12 mouse cellular contexts compared by ENCODE assay signal in the genomic region with DNA sequence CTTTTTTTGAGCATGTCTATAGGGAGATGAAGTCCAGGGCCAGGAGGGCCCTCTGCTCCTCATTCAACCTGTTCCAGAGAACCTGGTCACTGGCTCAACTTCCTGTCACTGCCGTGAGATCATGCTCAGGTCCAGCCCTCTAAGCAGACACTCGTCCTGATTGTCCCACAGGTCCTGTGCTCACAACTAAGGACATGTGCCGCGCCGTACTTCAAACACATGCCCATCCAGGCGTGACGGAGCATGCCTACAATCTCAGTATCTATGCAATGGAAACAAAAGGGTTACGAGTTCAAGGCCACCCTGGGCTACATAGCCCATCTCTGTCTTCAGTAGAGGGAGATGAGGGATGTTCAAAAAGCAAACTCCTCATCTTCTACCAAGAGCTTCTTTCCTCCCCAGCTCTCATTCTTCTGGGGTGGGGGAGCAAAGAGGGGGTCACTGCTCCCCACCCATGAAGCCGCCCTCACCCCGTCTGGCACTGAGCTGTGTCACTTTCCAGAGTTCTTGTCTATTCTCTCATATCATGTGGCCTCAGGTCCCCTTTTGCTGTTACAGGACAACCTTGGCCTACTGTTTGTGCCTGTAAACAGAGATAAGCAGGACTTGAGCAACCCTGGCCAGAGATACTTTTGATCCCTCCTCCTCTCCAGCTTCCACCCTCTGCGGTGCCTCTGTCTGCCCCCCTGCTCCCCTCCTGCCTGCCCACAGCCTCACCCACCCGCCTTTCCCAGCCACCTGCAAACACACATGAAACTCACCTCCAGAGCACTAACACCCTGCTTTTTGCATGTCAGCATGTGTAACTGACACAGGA.
A peak's percentile ranks its signal among the peaks of the same experiment; 100 is the strongest.
DNase-seq lines count a peak whose midpoint lies in the region; ATAC-seq and TF ChIP-seq lines count a peak whose summit lies in the region.
"Had no signal": no experiment of that assay in that cellular context is flagged by ENCODE, and none has a peak within 500 bp of the region (broad histone marks: within the 10 kb centered on the region; RNA-seq: fewer than 3 reads in every experiment).

No protein-coding gene starts in this region.

- peaks cover 24% of the 10 kb centered on the region for H3K4me1 ChIP-seq in heart, embryonic 11.5 days (ENCODE audit: control insufficient read depth, insufficient read depth, low read length)
- H3K4me1 ChIP-seq in liver, embryonic 14.5 days (replicated peaks; ENCODE audit: control insufficient read depth in 2 of 2, insufficient read depth in 2 of 2, low read length in 1 of 2), result peaks cover 36 to 53% of the 10 kb centered on the region in 2 experiments

- no peaks in the 10 kb centered on the region for H3K9me3 ChIP-seq in heart, embryonic 11.5 days (replicated peaks; ENCODE audit: control insufficient read depth, low read length)
- no peaks in the 10 kb centered on the region for H3K9me3 ChIP-seq in liver, embryonic 14.5 days (ENCODE audit: control insufficient read depth, low read length)
- H3K9me3 ChIP-seq: forebrain, embryonic 12.5 days had no signal

- no peaks in the 10 kb centered on the region for H3K27me3 ChIP-seq in heart, embryonic 11.5 days (ENCODE audit: control insufficient read depth, insufficient read depth, low read length)
- no peaks in the 10 kb centered on the region for H3K27me3 ChIP-seq in liver, embryonic 14.5 days (ENCODE audit: control insufficient read depth, insufficient read depth, low read length)
- H3K27me3 ChIP-seq: CH12.LX; forebrain, embryonic 12.5 days had no signal

- no peak for TF ChIP-seq CTCF in liver, embryonic 14.5 days (IDR thresholded peaks at IDR 0.05; ENCODE audit: low read depth)

- WGBS in heart, embryonic 11.5 days (ENCODE audit: insufficient replicate concordance), result 62% methylated on average over 12 of the region's 12 CpGs
- 30% methylated on average over 12 of the region's 12 CpGs for WGBS in liver, embryonic 14.5 days (ENCODE audit: insufficient replicate concordance)

- H3K9ac ChIP-seq in heart, embryonic 11.5 days (ENCODE audit: low read depth, low read length), result 0 out of 2 replicates have a peak overlapping the region, but pooled peaks have one; percentile 28
- peak overlapping the region; percentile 47 for H3K9ac ChIP-seq in liver, embryonic 14.5 days (replicated peaks)
- H3K9ac ChIP-seq: forebrain, embryonic 12.5 days had no signal

- no peak overlapping the region for H3K4me3 ChIP-seq in heart, embryonic 11.5 days (ENCODE audit: low read depth, low read length)
- H3K4me3 ChIP-seq in liver, embryonic 14.5 days (ENCODE audit: insufficient read depth in 1 of 2, low read depth in 2 of 2, low read length in 2 of 2), result peak overlapping the region; percentile 1 to 18; a peak in 1 of 4 replicates
- H3K4me3 ChIP-seq: forebrain, embryonic 12.5 days; layer of hippocampus, adult 2 months had no signal

- peak overlapping the region; percentile 16; the same call in 1 of the 2 replicates for H3K4me2 ChIP-seq in heart, embryonic 11.5 days
- H3K4me2 ChIP-seq in liver, embryonic 14.5 days (ENCODE audit: low read depth), result peak overlapping the region; percentile 67
- H3K4me2 ChIP-seq: forebrain, embryonic 12.5 days had no signal

- peak; percentile 94 for ATAC-seq in heart, embryonic 11.5 days (replicated peaks; ENCODE audit: insufficient number of reproducible peaks, low FRiP score, low TSS enrichment)
- peak; percentile 99 for ATAC-seq in liver, embryonic 14.5 days (ENCODE audit: insufficient read depth)

- H3K36me3 ChIP-seq in heart, embryonic 11.5 days (ENCODE audit: control insufficient read depth, insufficient read depth, low read length), result no peaks in the 10 kb centered on the region
- H3K36me3 ChIP-seq in liver, embryonic 14.5 days (replicated peaks; ENCODE audit: control insufficient read depth, insufficient read depth, low read depth), result no peaks in the 10 kb centered on the region; the same call in 1 of the 2 replicates
- H3K36me3 ChIP-seq: forebrain, embryonic 12.5 days had no signal

- peak; percentile 59 for DNase-seq in ovary, adult 18-20 months (ENCODE audit: low spot score)
- DNase-seq in ovary, postnatal 14 days (ENCODE audit: low spot score), result no peak
- peak; percentile 84 to 89 (median 88) for DNase-seq in liver, embryonic 14.5 days (ENCODE audit: low read depth in 3 of 3, low spot score in 3 of 3)
- peak; percentile 81 for DNase-seq in thymus, postnatal 25 days
- DNase-seq in layer of hippocampus, adult 8-10 months (ENCODE audit: low spot score in 2 of 2), result no peak
- no peak for DNase-seq in B cell, adult 2 months
- no peak for DNase-seq in left cerebral cortex, adult 11 months (ENCODE audit: low spot score)
- DNase-seq: midbrain, embryonic 14.5 days had no signal

- H3K27ac ChIP-seq in heart, embryonic 11.5 days (ENCODE audit: low read depth, low read length), result peak overlapping the region; percentile 82
- H3K27ac ChIP-seq in liver, embryonic 14.5 days, result peak overlapping the region; percentile 91
- H3K27ac ChIP-seq: forebrain, embryonic 12.5 days; layer of hippocampus, adult 2 months had no signal

- TF ChIP-seq EP300 in liver, embryonic 14.5 days (IDR thresholded peaks at IDR 0.05; ENCODE audit: low read depth), result peak; percentile 95

Comparison
In these comparisons a context has a peak if more than half of its experiments do, and no peak if none do; other contexts are left out.
1. DNase-seq: peak in ovary, adult 18-20 months (single experiment), liver, embryonic 14.5 days (3 of 3) and thymus, postnatal 25 days (single experiment); none in ovary, postnatal 14 days (single experiment), layer of hippocampus, adult 8-10 months (0 of 2), B cell, adult 2 months (0 of 2) and left cerebral cortex, adult 11 months (single experiment).